9 mouse cellular contexts compared by ENCODE assay signal in the genomic region with DNA sequence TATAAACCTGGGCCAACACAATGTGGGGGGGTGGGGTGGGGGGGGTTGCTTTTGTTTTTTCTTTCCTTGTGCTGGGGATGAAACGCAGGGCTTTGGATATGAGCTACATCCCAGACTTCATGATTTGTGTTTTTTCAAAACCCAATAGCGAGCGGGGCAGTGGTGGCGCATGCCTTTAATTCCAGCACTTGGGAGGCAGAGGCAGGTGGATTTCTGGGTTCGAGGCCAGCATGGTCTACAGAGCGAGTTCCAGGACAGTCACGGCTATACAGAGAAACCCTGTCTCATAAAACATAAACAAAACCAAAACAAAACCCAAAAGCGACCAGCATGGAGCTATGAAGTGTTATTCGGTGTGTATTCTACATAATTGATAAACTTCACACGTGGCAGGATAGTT. TPM values are rescaled to one million over a fixed set of nuclear protein-coding genes. Genes with fewer than 3 reads are reported as not detected.
DNase-seq lines count a peak whose midpoint lies in the region; ATAC-seq and TF ChIP-seq lines count a peak whose summit lies in the region.
"Had no signal": no experiment of that assay in that cellular context is flagged by ENCODE, and none has a peak within 500 bp of the region (broad histone marks: within the 10 kb centered on the region; RNA-seq: fewer than 3 reads in every experiment).

No protein-coding gene starts in this region.

- TF ChIP-seq EP300 in liver, embryonic 14.5 days (IDR thresholded peaks at IDR 0.05; ENCODE audit: low read depth), result no peak

- H3K27me3 ChIP-seq in heart, embryonic 11.5 days (ENCODE audit: control insufficient read depth, insufficient read depth, low read length), result no peaks in the 10 kb centered on the region
- no peaks in the 10 kb centered on the region for H3K27me3 ChIP-seq in thymus, adult 2 months (ENCODE audit: control insufficient read depth, insufficient read depth, low read length)
- H3K27me3 ChIP-seq in liver, embryonic 14.5 days (ENCODE audit: control insufficient read depth, insufficient read depth, low read length), result no peaks in the 10 kb centered on the region

- H3K4me2 ChIP-seq in heart, embryonic 11.5 days, result peak overlapping the region; percentile 92
- H3K4me2 ChIP-seq in liver, embryonic 14.5 days (ENCODE audit: low read depth), result peak overlapping the region; percentile 83

- no peak for ATAC-seq in heart, embryonic 11.5 days (replicated peaks; ENCODE audit: insufficient number of reproducible peaks, low FRiP score, low TSS enrichment)
- no peak for ATAC-seq in liver, embryonic 14.5 days (ENCODE audit: insufficient read depth)

- WGBS in heart, embryonic 11.5 days (ENCODE audit: insufficient replicate concordance), result 80% methylated on average over 10 of the region's 10 CpGs
- WGBS in thymus, adult 2 months, result 86% methylated on average over 10 of the region's 10 CpGs
- 67% methylated on average over 10 of the region's 10 CpGs for WGBS in liver, embryonic 14.5 days (ENCODE audit: insufficient replicate concordance)

- peak overlapping the region; percentile 86 for H3K4me3 ChIP-seq in heart, embryonic 11.5 days (ENCODE audit: low read depth, low read length)
- no peak overlapping the region for H3K4me3 ChIP-seq in thymus, adult 2 months (ENCODE audit: control insufficient read depth, insufficient read depth, low read length)
- H3K4me3 ChIP-seq in liver, embryonic 14.5 days (ENCODE audit: insufficient read depth in 1 of 2, low read depth in 2 of 2, low read length in 2 of 2), result peak overlapping the region in 1 of 2 experiments; percentile 88; a peak in 2 of 4 replicates

- H3K4me1 ChIP-seq in heart, embryonic 11.5 days (ENCODE audit: control insufficient read depth, insufficient read depth, low read length), result peaks cover 6% of the 10 kb centered on the region; the same call in 1 of the 2 replicates
- H3K4me1 ChIP-seq in thymus, adult 2 months (replicated peaks; ENCODE audit: control insufficient read depth, insufficient read depth, low read length), result peaks cover 25% of the 10 kb centered on the region
- H3K4me1 ChIP-seq in liver, embryonic 14.5 days (replicated peaks; ENCODE audit: control insufficient read depth in 2 of 2, insufficient read depth in 2 of 2, low read length in 1 of 2), result peaks cover 17 to 37% of the 10 kb centered on the region in 2 experiments

- TF ChIP-seq CTCF in thymus, adult 2 months (IDR thresholded peaks at IDR 0.05; ENCODE audit: borderline replicate concordance, control insufficient read depth, extremely low read depth, insufficient read depth, low read length, poor library complexity), result no peak
- no peak for TF ChIP-seq CTCF in liver, embryonic 14.5 days (IDR thresholded peaks at IDR 0.05; ENCODE audit: low read depth)

- no peak for DNase-seq in heart, adult 8-10 months (ENCODE audit: low spot score)
- DNase-seq in thymus, adult 2 months, result no peak
- DNase-seq in thymus, postnatal 4 days, result no peak
- DNase-seq in liver, embryonic 14.5 days (ENCODE audit: low read depth in 3 of 3, low spot score in 3 of 3), result no peak
- no peak for DNase-seq in urinary bladder, postnatal 36 days (ENCODE audit: low spot score in 2 of 2)
- no peak for DNase-seq in adrenal gland, postnatal 14 days
- DNase-seq in lung, postnatal 10 days, result no peak
- DNase-seq: gastrocnemius, postnatal 10 days had no signal

- no peak overlapping the region for H3K27ac ChIP-seq in heart, embryonic 11.5 days (ENCODE audit: low read depth, low read length)
- H3K27ac ChIP-seq in thymus, adult 2 months (ENCODE audit: control insufficient read depth, insufficient read depth, low read length), result peak overlapping the region; percentile 75
- no peak overlapping the region for H3K27ac ChIP-seq in liver, embryonic 14.5 days

- H3K9me3 ChIP-seq in heart, embryonic 11.5 days (replicated peaks; ENCODE audit: control insufficient read depth, low read length), result no peaks in the 10 kb centered on the region
- H3K9me3 ChIP-seq in liver, embryonic 14.5 days (ENCODE audit: control insufficient read depth, low read length), result no peaks in the 10 kb centered on the region

- no peaks in the 10 kb centered on the region for H3K36me3 ChIP-seq in heart, embryonic 11.5 days (ENCODE audit: control insufficient read depth, insufficient read depth, low read length)
- H3K36me3 ChIP-seq in thymus, adult 2 months (ENCODE audit: control insufficient read depth, insufficient read depth, low read length), result no peaks in the 10 kb centered on the region
- H3K36me3 ChIP-seq in liver, embryonic 14.5 days (replicated peaks; ENCODE audit: control insufficient read depth, insufficient read depth, low read depth), result no peaks in the 10 kb centered on the region; the same call in 1 of the 2 replicates

- no peak overlapping the region for H3K9ac ChIP-seq in heart, embryonic 11.5 days (ENCODE audit: low read depth, low read length)
- no peak overlapping the region for H3K9ac ChIP-seq in liver, embryonic 14.5 days (replicated peaks)

- no peak for TF ChIP-seq POLR2A in thymus, adult 2 months (IDR thresholded peaks at IDR 0.05; ENCODE audit: control insufficient read depth, extremely low read depth, insufficient read depth, low read length, poor library complexity)

RNA-seq across cellular contexts. Expression of gene Pdk1, which starts 0.9 kb away (rescaled TPM):
- 104 and 112 TPM in 2 replicates for polyA plus RNA-seq in heart, embryonic 11.5 days (2014; fragmentation: Nextera tagmentation; extraction: Ambion mirVana)
- 100 to 1,000 TPM; 182 to 208 (median 195) TPM for total RNA-seq in heart, adult 8-10 months (2022)
- polyA plus RNA-seq in thymus, adult 2 months (2012; rRNA removed), result 43.7 and 50.6 TPM in 2 replicates
- 11.2 and 16.0 TPM in 2 replicates for polyA plus RNA-seq in liver, embryonic 14.5 days (2012; rRNA removed)
- polyA plus RNA-seq in liver, embryonic 14.5 days (2014; fragmentation: Nextera tagmentation; extraction: Ambion mirVana), result 51.8 and 53.2 TPM in 2 replicates
- 37.5 and 55.5 TPM in 2 replicates for total RNA-seq in adrenal gland, postnatal 14 days (2021)
